Mouse (Mus musculus): ENCODE measurements around the gene Ebf1.

Gene Ebf1

GRCm38 (mm10) chr11:44663609-44664141 is 46.6 kb downstream of the Ebf1 start:
- no peak for DNase-seq

- DNase-seq: peak; percentile 64
Measured at GRCm38 (mm10) chr11:44665156-44665682, 48.1 kb downstream of the Ebf1 start.

- no peak for DNase-seq
Measured at GRCm38 (mm10) chr11:44665741-44666531, 48.8 kb downstream of the Ebf1 start.

GRCm38 (mm10) chr11:44666741-44667140 is 49.6 kb downstream of the Ebf1 start:
- DNase-seq: peak; percentile 33

- no peak for DNase-seq
Measured at GRCm38 (mm10) chr11:44681306-44681705, 64.2 kb downstream of the Ebf1 start.

- no peak for DNase-seq
Measured at GRCm38 (mm10) chr11:44681995-44682394, 64.9 kb downstream of the Ebf1 start.

GRCm38 (mm10) chr11:44682703-44683539 is 65.8 kb downstream of the Ebf1 start:
- peak; percentile 37 for DNase-seq

- DNase-seq: no peak
Measured at GRCm38 (mm10) chr11:44684486-44685076, 67.5 kb downstream of the Ebf1 start.

- no peak for DNase-seq
Measured at GRCm38 (mm10) chr11:44685129-44685528, 68.0 kb downstream of the Ebf1 start.

- DNase-seq: no peak
Measured at GRCm38 (mm10) chr11:44685911-44686361, 68.8 kb downstream of the Ebf1 start.

GRCm38 (mm10) chr11:44686378-44686777 is 69.3 kb downstream of the Ebf1 start:
- DNase-seq: no peak

GRCm38 (mm10) chr11:44688542-44688941 is 71.4 kb downstream of the Ebf1 start:
- no peak for DNase-seq

GRCm38 (mm10) chr11:44689571-44690264 is 72.6 kb downstream of the Ebf1 start:
- DNase-seq: no peak

GRCm38 (mm10) chr11:44690265-44690572 is 73.1 kb downstream of the Ebf1 start:
- no peak for DNase-seq

GRCm38 (mm10) chr11:44695416-44695815 is 78.3 kb downstream of the Ebf1 start:
- DNase-seq: no peak

- peak; percentile 84 for DNase-seq
Measured at GRCm38 (mm10) chr11:44696539-44697201, 79.6 kb downstream of the Ebf1 start.

- no peak for DNase-seq
Measured at GRCm38 (mm10) chr11:44700181-44700580, 83.1 kb downstream of the Ebf1 start.

- DNase-seq: peak; percentile 51
Measured at GRCm38 (mm10) chr11:44701221-44701810, 84.2 kb downstream of the Ebf1 start.

GRCm38 (mm10) chr11:44701864-44702263 is 84.7 kb downstream of the Ebf1 start:
- DNase-seq: no peak

GRCm38 (mm10) chr11:44702716-44703486 is 85.8 kb downstream of the Ebf1 start:
- no peak for DNase-seq

- no peak for DNase-seq
Measured at GRCm38 (mm10) chr11:44703951-44704350, 86.8 kb downstream of the Ebf1 start.

Measured in retina, postnatal 1 day (tissue).